Mouse (Mus musculus) layer of hippocampus, adult 11-12 months (tissue): ENCODE data around the gene B3gnt7.

ENCODE experiments used
- DNase-seq: peaks from one replicate; pipeline ENCODE4 v3.0.0; 2022; ENCODE audit warnings: low spot score

The B3gnt7 gene

GRCm38 (mm10) chr1:86302532-86302931, at the start of gene B3gnt7:
Gene B3gnt7, plus strand, starts transcription at chr1:86302832.
- no peak for DNase-seq

GRCm38 (mm10) chr1:86253410-86253809, 49.2 kb upstream of the B3gnt7 start:
- DNase-seq, result no peak

- DNase-seq, result no peak
Measured at GRCm38 (mm10) chr1:86256311-86256710, 46.3 kb upstream of the B3gnt7 start.

- DNase-seq, result no peak
Measured at GRCm38 (mm10) chr1:86257228-86257627, 45.4 kb upstream of the B3gnt7 start.

GRCm38 (mm10) chr1:86258171-86258824, 44.3 kb upstream of the B3gnt7 start:
- DNase-seq, result no peak

GRCm38 (mm10) chr1:86263564-86264339, 38.9 kb upstream of the B3gnt7 start:
- no peak for DNase-seq

GRCm38 (mm10) chr1:86265060-86265459, 37.6 kb upstream of the B3gnt7 start:
- no peak for DNase-seq

- DNase-seq, result no peak
Measured at GRCm38 (mm10) chr1:86268492-86269189, 34.0 kb upstream of the B3gnt7 start.

- DNase-seq, result no peak
Measured at GRCm38 (mm10) chr1:86269190-86269508, 33.5 kb upstream of the B3gnt7 start.

- DNase-seq, result no peak
Measured at GRCm38 (mm10) chr1:86271707-86272106, 30.9 kb upstream of the B3gnt7 start.

GRCm38 (mm10) chr1:86277055-86277454, 25.6 kb upstream of the B3gnt7 start:
- DNase-seq, result no peak

GRCm38 (mm10) chr1:86281781-86282536, 20.7 kb upstream of the B3gnt7 start:
- DNase-seq, result peak; percentile 30

- DNase-seq, result no peak
Measured at GRCm38 (mm10) chr1:86284101-86284500, 18.5 kb upstream of the B3gnt7 start.

- no peak for DNase-seq
Measured at GRCm38 (mm10) chr1:86285295-86285694, 17.3 kb upstream of the B3gnt7 start.

- no peak for DNase-seq
Measured at GRCm38 (mm10) chr1:86287473-86287872, 15.2 kb upstream of the B3gnt7 start.

- no peak for DNase-seq
Measured at GRCm38 (mm10) chr1:86290452-86290851, 12.2 kb upstream of the B3gnt7 start.

- DNase-seq, result no peak
Measured at GRCm38 (mm10) chr1:86293091-86293490, 9.5 kb upstream of the B3gnt7 start.

- DNase-seq, result no peak
Measured at GRCm38 (mm10) chr1:86293868-86294267, 8.8 kb upstream of the B3gnt7 start.

- no peak for DNase-seq
Measured at GRCm38 (mm10) chr1:86294472-86294871, 8.2 kb upstream of the B3gnt7 start.

GRCm38 (mm10) chr1:86300093-86300492, 2.5 kb upstream of the B3gnt7 start:
- DNase-seq, result no peak

GRCm38 (mm10) chr1:86300731-86301130, 1.9 kb upstream of the B3gnt7 start:
- no peak for DNase-seq
